Mouse (Mus musculus): ENCODE measurements around the gene Serpine1.

Gene Serpine1

GRCm38 (mm10) chr5:137054873-137055272 lies 17.2 kb downstream of the Serpine1 start:
- DNase-seq (ENCODE audit: low spot score), result no peak

GRCm38 (mm10) chr5:137054299-137054698 lies 17.8 kb downstream of the Serpine1 start:
- no peak for DNase-seq (ENCODE audit: low spot score)

- DNase-seq (ENCODE audit: low spot score), result peak; percentile 79
Observed at GRCm38 (mm10) chr5:137051914-137052505, 20.1 kb downstream of the Serpine1 start.

- peak; percentile 78 for DNase-seq (ENCODE audit: low spot score)
Observed at GRCm38 (mm10) chr5:137051125-137051524, 20.9 kb downstream of the Serpine1 start.

GRCm38 (mm10) chr5:137046991-137047390 lies 25.1 kb downstream of the Serpine1 start:
- DNase-seq (ENCODE audit: low spot score), result no peak

- no peak for DNase-seq (ENCODE audit: low spot score)
Observed at GRCm38 (mm10) chr5:137046324-137046718, 25.7 kb downstream of the Serpine1 start.

GRCm38 (mm10) chr5:137045402-137046323 lies 26.4 kb downstream of the Serpine1 start, which contains the start of gene Ap1s1:
Gene Ap1s1 (minus strand): TSS chr5:137046135.
- DNase-seq (ENCODE audit: low spot score), result peak; percentile 100

GRCm38 (mm10) chr5:137043997-137044396 lies 28.1 kb downstream of the Serpine1 start:
- no peak for DNase-seq (ENCODE audit: low spot score)

- DNase-seq (ENCODE audit: low spot score), result no peak
Observed at GRCm38 (mm10) chr5:137041442-137041841, 30.6 kb downstream of the Serpine1 start.

- no peak for DNase-seq (ENCODE audit: low spot score)
Observed at GRCm38 (mm10) chr5:137039453-137039852, 32.6 kb downstream of the Serpine1 start.

- no peak for DNase-seq (ENCODE audit: low spot score)
Observed at GRCm38 (mm10) chr5:137036211-137036610, 35.9 kb downstream of the Serpine1 start.

- DNase-seq (ENCODE audit: low spot score), result peak; percentile 95
Observed at GRCm38 (mm10) chr5:137032641-137033074, 39.4 kb downstream of the Serpine1 start.

- no peak for DNase-seq (ENCODE audit: low spot score)
Observed at GRCm38 (mm10) chr5:137032033-137032421, 40.0 kb downstream of the Serpine1 start.

GRCm38 (mm10) chr5:137031076-137032032 lies 40.7 kb downstream of the Serpine1 start:
- no peak for DNase-seq (ENCODE audit: low spot score)

GRCm38 (mm10) chr5:137030416-137030810 lies 41.7 kb downstream of the Serpine1 start:
- DNase-seq (ENCODE audit: low spot score), result no peak

- DNase-seq (ENCODE audit: low spot score), result peak; percentile 93
Observed at GRCm38 (mm10) chr5:137029643-137030415, 42.2 kb downstream of the Serpine1 start.

GRCm38 (mm10) chr5:137029273-137029585 lies 42.8 kb downstream of the Serpine1 start:
- no peak for DNase-seq (ENCODE audit: low spot score)

GRCm38 (mm10) chr5:137028561-137029272 lies 43.4 kb downstream of the Serpine1 start:
- no peak for DNase-seq (ENCODE audit: low spot score)

- DNase-seq (ENCODE audit: low spot score), result no peak
Observed at GRCm38 (mm10) chr5:137026092-137026491, 46.0 kb downstream of the Serpine1 start, which contains the start of gene Vgf. Gene Vgf (plus strand): TSS chr5:137026392.

GRCm38 (mm10) chr5:137025132-137025531 lies 46.9 kb downstream of the Serpine1 start:
- DNase-seq (ENCODE audit: low spot score), result peak; percentile 42

GRCm38 (mm10) chr5:137024318-137024717 lies 47.8 kb downstream of the Serpine1 start:
- DNase-seq (ENCODE audit: low spot score), result no peak
